Mouse (Mus musculus): ENCODE measurements around the gene Rexo4. TPM values are rescaled to one million over a fixed set of nuclear protein-coding genes. Genes with fewer than 3 reads are reported as not detected.
A peak's percentile ranks its signal among the peaks of the same experiment; 100 is the strongest.

The Rexo4 gene
- polyA plus RNA-seq, 1 experiment from 2014 or later: 50.6 TPM

DNA sequence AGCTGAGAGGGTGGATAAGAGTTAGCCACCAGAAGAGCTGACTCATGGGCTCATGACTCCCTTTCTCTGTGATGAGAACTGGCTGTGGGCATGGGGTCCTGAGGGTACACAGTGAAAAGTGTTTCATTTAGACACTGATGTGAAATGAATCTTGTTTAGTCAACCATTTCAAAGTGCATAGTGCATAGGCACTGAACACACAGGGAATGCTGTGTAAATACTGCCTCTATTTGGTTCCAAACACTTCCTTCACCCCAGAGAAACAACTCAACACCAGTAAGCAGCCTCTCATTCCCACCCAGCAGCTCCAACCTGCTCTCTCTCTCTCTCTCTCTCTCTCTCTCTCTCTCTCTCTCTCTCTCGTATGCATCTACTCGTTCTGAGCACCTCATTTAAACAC lies 20.0 kb upstream of the Rexo4 start:
- no peak for ATAC-seq (replicated peaks; ENCODE audit: insufficient number of reproducible peaks, low FRiP score, low TSS enrichment, low read depth)
- WGBS: 74% methylated on average over 2 of the region's 2 CpGs
- no peak overlapping the region for H3K4me2 ChIP-seq (ENCODE audit: low read depth, low read length)

GRCm38 (mm10) chr2:26980361-26980760 lies 16.2 kb upstream of the Rexo4 start:
- no peak overlapping the region for H3K4me2 ChIP-seq (ENCODE audit: low read depth, low read length)
- WGBS: 54% methylated on average over 1 of the region's 1 CpGs
- DNase-seq (ENCODE audit: low spot score) (no peak), ATAC-seq (replicated peaks; ENCODE audit: insufficient number of reproducible peaks, low FRiP score, low TSS enrichment, low read depth) (no peak)
- no peak overlapping the region for H3K4me3 ChIP-seq (ENCODE audit: low read depth, low read length)
- H3K4me1 ChIP-seq (ENCODE audit: control insufficient read depth, insufficient read depth, low read length): no peaks in the 10 kb centered on the region
- H3K9me3 ChIP-seq (replicated peaks; ENCODE audit: control insufficient read depth, low read length): no peaks in the 10 kb centered on the region
- H3K27me3 ChIP-seq (ENCODE audit: control insufficient read depth, insufficient read depth, low read length): no peaks in the 10 kb centered on the region
- H3K36me3 ChIP-seq (replicated peaks; ENCODE audit: control insufficient read depth, insufficient read depth, low read depth, low read length): no peaks in the 10 kb centered on the region
- no peak overlapping the region for H3K27ac ChIP-seq (replicated peaks; ENCODE audit: low read depth, low read length)
- no peak overlapping the region for H3K9ac ChIP-seq (replicated peaks; ENCODE audit: low read length)

More for the DNA sequence above, 20.0 kb upstream of the Rexo4 start:
- no peaks in the 10 kb centered on the region for H3K9me3 ChIP-seq (replicated peaks; ENCODE audit: control insufficient read depth, low read length)
- no peak for DNase-seq (ENCODE audit: low spot score)
- no peak overlapping the region for H3K4me3 ChIP-seq (ENCODE audit: low read depth, low read length)
- no peak overlapping the region for H3K9ac ChIP-seq (replicated peaks; ENCODE audit: low read length)
- no peaks in the 10 kb centered on the region for H3K4me1 ChIP-seq (ENCODE audit: control insufficient read depth, insufficient read depth, low read length)
- H3K27ac ChIP-seq (replicated peaks; ENCODE audit: low read depth, low read length): no peak overlapping the region
- no peaks in the 10 kb centered on the region for H3K27me3 ChIP-seq (ENCODE audit: control insufficient read depth, insufficient read depth, low read length)
- no peaks in the 10 kb centered on the region for H3K36me3 ChIP-seq (replicated peaks; ENCODE audit: control insufficient read depth, insufficient read depth, low read depth, low read length)

DNA sequence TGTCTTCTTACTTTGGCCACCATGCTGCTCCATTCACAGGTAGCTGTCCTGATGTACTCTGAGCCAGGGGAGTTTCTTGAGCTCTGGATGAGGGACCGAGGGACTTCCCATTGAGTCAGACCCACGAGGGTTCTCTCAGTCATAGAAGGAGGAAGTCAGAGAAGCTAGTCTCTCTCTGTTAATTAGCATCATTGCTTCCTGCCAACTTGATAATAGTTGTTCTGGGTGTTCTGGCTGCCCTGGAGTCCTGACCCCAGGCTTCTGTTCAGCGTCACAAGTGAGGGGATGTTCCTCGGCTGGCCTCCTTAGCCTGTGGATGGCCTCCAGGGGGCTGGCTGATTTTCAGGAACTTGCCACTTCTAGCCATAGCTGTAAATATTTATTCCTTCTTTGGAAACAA lies 9.8 kb upstream of the Rexo4 start:
- Histone ChIP-seq H3K4me3 (ENCODE audit: low read depth, low read length) (no peak overlapping the region), H3K9me3 (replicated peaks; ENCODE audit: control insufficient read depth, low read length) (no peaks in the 10 kb centered on the region), H3K36me3 (replicated peaks; ENCODE audit: control insufficient read depth, insufficient read depth, low read depth, low read length) (no peaks in the 10 kb centered on the region), H3K27me3 (ENCODE audit: control insufficient read depth, insufficient read depth, low read length) (no peaks in the 10 kb centered on the region), H3K4me1 (ENCODE audit: control insufficient read depth, insufficient read depth, low read length) (no peaks in the 10 kb centered on the region), H3K4me2 (ENCODE audit: low read depth, low read length) (no peak overlapping the region), H3K27ac (replicated peaks; ENCODE audit: low read depth, low read length) (no peak overlapping the region), H3K9ac (replicated peaks; ENCODE audit: low read length) (no peak overlapping the region)
- ATAC-seq (replicated peaks; ENCODE audit: insufficient number of reproducible peaks, low FRiP score, low TSS enrichment, low read depth) (no peak), DNase-seq (ENCODE audit: low spot score) (no peak)
- 36% methylated on average over 4 of the region's 4 CpGs for WGBS

GRCm38 (mm10) chr2:26973116-26973515 lies 8.9 kb upstream of the Rexo4 start, which contains the start of gene Adamts13:
TSS of gene Adamts13 (plus strand) at chr2:26973416.
- no peaks in the 10 kb centered on the region for H3K27me3 ChIP-seq (ENCODE audit: control insufficient read depth, insufficient read depth, low read length)
- no peaks in the 10 kb centered on the region for H3K9me3 ChIP-seq (replicated peaks; ENCODE audit: control insufficient read depth, low read length)
- no peak within 1 kb of the TSS for H3K4me3 ChIP-seq (ENCODE audit: low read depth, low read length)
- H3K4me1 ChIP-seq (ENCODE audit: control insufficient read depth, insufficient read depth, low read length): no peaks in the 10 kb centered on the region
- no peak within 1 kb of the TSS for H3K9ac ChIP-seq (replicated peaks; ENCODE audit: low read length)
- ATAC-seq (replicated peaks; ENCODE audit: insufficient number of reproducible peaks, low FRiP score, low TSS enrichment, low read depth): no peak
- 79% methylated on average over 3 of the region's 3 CpGs for WGBS
- no peak within 1 kb of the TSS for H3K4me2 ChIP-seq (ENCODE audit: low read depth, low read length)
- H3K36me3 ChIP-seq (replicated peaks; ENCODE audit: control insufficient read depth, insufficient read depth, low read depth, low read length): no peaks in the 10 kb centered on the region
- H3K27ac ChIP-seq (replicated peaks; ENCODE audit: low read depth, low read length): no peak within 1 kb of the TSS
- no peak for DNase-seq (ENCODE audit: low spot score)

GRCm38 (mm10) chr2:26967262-26967661 lies 3.1 kb upstream of the Rexo4 start:
- no peak for ATAC-seq (replicated peaks; ENCODE audit: insufficient number of reproducible peaks, low FRiP score, low TSS enrichment, low read depth)
- Histone ChIP-seq H3K27ac (replicated peaks; ENCODE audit: low read depth, low read length) (no peak overlapping the region), H3K9ac (replicated peaks; ENCODE audit: low read length) (no peak overlapping the region), H3K9me3 (replicated peaks; ENCODE audit: control insufficient read depth, low read length) (no peaks in the 10 kb centered on the region), H3K4me1 (ENCODE audit: control insufficient read depth, insufficient read depth, low read length) (no peaks in the 10 kb centered on the region; the same call in 1 of the 2 replicates), H3K4me2 (ENCODE audit: low read depth, low read length) (no peak overlapping the region), H3K36me3 (replicated peaks; ENCODE audit: control insufficient read depth, insufficient read depth, low read depth, low read length) (no peaks in the 10 kb centered on the region), H3K4me3 (ENCODE audit: low read depth, low read length) (no peak overlapping the region), H3K27me3 (ENCODE audit: control insufficient read depth, insufficient read depth, low read length) (no peaks in the 10 kb centered on the region)
- no peak for DNase-seq (ENCODE audit: low spot score)
- WGBS: 77% methylated on average over 2 of the region's 2 CpGs

DNA sequence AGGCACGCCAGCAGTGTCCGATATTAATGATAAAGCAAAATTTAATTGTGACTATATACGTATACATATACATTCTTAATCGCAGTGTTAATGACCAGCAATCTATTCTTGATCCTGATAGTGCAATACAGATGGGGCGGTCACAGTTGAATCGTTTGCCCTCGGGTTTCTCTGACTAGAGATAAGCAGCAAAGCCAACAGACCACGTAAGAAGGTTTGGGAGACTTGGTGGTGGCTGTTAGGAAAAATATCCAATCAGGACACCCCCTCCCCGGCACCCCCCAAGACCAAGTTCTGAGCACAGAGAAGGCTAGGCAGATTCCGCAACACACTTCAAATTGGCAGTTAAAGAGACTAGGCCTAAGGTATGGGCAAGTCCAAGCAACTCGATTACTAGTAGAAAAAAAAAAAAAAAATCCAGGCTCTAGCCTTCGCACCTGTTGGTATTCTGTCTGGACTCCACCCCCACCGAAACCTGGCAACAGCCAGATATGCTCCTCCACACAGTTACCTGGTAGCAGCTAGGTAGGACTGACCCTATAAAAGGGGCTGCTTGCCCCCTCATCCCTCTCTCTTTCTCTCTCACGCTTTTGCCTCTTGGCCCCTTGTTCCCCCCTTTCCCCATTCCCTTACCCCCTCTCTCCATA lies 661 bp upstream of the Rexo4 start:
- no peaks in the 10 kb centered on the region for H3K27me3 ChIP-seq (ENCODE audit: control insufficient read depth, insufficient read depth, low read length)
- peak overlapping the region; percentile 98; the same call in 1 of the 2 replicates for H3K27ac ChIP-seq (replicated peaks; ENCODE audit: low read depth, low read length)
- no peak; the same call in 1 of the 2 replicates for ATAC-seq (replicated peaks; ENCODE audit: insufficient number of reproducible peaks, low FRiP score, low TSS enrichment, low read depth)
- H3K4me1 ChIP-seq (ENCODE audit: control insufficient read depth, insufficient read depth, low read length): no peaks in the 10 kb centered on the region; the same call in 1 of the 2 replicates
- H3K36me3 ChIP-seq (replicated peaks; ENCODE audit: control insufficient read depth, insufficient read depth, low read depth, low read length): no peaks in the 10 kb centered on the region; the same call in 1 of the 2 replicates
- no peaks in the 10 kb centered on the region for H3K9me3 ChIP-seq (replicated peaks; ENCODE audit: control insufficient read depth, low read length)
- peak overlapping the region; percentile 80 for H3K4me3 ChIP-seq (ENCODE audit: low read depth, low read length)
- peak overlapping the region; percentile 88 for H3K9ac ChIP-seq (replicated peaks; ENCODE audit: low read length)
- WGBS: 18% methylated on average over 14 of the region's 14 CpGs
- DNase-seq (ENCODE audit: low spot score): no peak
- peak overlapping the region; percentile 53 for H3K4me2 ChIP-seq (ENCODE audit: low read depth, low read length)

DNA sequence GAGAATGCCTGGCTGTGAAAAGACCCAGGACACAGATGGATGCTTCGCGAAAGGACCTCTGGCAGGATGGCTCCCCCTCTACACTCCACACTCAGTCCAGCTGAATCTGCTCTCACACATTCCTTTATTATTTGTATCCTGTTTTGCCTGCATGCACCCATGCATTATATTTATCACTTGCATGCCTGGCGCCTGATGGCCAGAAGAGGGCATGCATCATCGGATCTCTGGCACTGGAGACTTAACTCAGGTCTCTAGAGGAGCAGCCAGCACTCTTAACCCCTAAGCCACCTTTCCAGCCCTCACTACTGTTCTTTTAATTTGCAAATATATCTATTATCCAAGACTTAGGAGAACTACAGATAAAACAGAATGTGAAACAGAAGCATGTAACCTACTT lies 3.4 kb downstream of the Rexo4 start:
- Histone ChIP-seq H3K4me2 (ENCODE audit: low read depth, low read length) (no peak overlapping the region), H3K27me3 (ENCODE audit: control insufficient read depth, insufficient read depth, low read length) (no peaks in the 10 kb centered on the region), H3K27ac (replicated peaks; ENCODE audit: low read depth, low read length) (no peak overlapping the region), H3K9me3 (replicated peaks; ENCODE audit: control insufficient read depth, low read length) (no peaks in the 10 kb centered on the region), H3K4me1 (ENCODE audit: control insufficient read depth, insufficient read depth, low read length) (no peaks in the 10 kb centered on the region; the same call in 1 of the 2 replicates), H3K36me3 (replicated peaks; ENCODE audit: control insufficient read depth, insufficient read depth, low read depth, low read length) (peaks cover 5% of the 10 kb centered on the region), H3K4me3 (ENCODE audit: low read depth, low read length) (no peak overlapping the region), H3K9ac (replicated peaks; ENCODE audit: low read length) (no peak overlapping the region)
- no peak for ATAC-seq (replicated peaks; ENCODE audit: insufficient number of reproducible peaks, low FRiP score, low TSS enrichment, low read depth)
- no peak for DNase-seq (ENCODE audit: low spot score)
- 81% methylated on average over 4 of the region's 4 CpGs for WGBS

DNA sequence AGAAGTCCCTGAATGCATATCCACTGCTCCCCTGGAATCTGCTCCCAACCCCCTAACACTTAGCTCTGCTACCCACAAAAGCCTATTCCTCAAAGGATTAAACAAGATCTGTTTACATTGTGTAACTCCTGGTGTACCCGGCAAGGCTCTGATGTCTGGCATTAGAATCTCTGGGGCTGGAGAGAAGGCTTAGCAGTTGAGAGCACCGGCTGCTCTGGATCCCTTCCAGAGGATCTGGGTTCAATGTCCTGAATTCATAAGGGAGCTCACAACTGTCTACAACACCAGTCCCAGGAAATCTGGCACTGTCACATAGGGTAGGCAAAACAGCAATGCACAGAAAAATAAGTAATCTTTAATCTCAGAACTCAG lies 6.7 kb downstream of the Rexo4 start:
- H3K4me1 ChIP-seq (ENCODE audit: control insufficient read depth, insufficient read depth, low read length): no peaks in the 10 kb centered on the region
- no peak for DNase-seq (ENCODE audit: low spot score)
- no peak overlapping the region for H3K27ac ChIP-seq (replicated peaks; ENCODE audit: low read depth, low read length)
- no peaks in the 10 kb centered on the region for H3K9me3 ChIP-seq (replicated peaks; ENCODE audit: control insufficient read depth, low read length)
- WGBS: 91% methylated on average over 2 of the region's 2 CpGs
- no peak for ATAC-seq (replicated peaks; ENCODE audit: insufficient number of reproducible peaks, low FRiP score, low TSS enrichment, low read depth)
- no peaks in the 10 kb centered on the region for H3K27me3 ChIP-seq (ENCODE audit: control insufficient read depth, insufficient read depth, low read length)
- no peak overlapping the region for H3K4me3 ChIP-seq (ENCODE audit: low read depth, low read length)
- peaks cover 7% of the 10 kb centered on the region for H3K36me3 ChIP-seq (replicated peaks; ENCODE audit: control insufficient read depth, insufficient read depth, low read depth, low read length)
- no peak overlapping the region for H3K9ac ChIP-seq (replicated peaks; ENCODE audit: low read length)
- H3K4me2 ChIP-seq (ENCODE audit: low read depth, low read length): no peak overlapping the region
